Mouse (Mus musculus): ENCODE measurements around the gene Lgals3bp. TPM values are rescaled to one million over a fixed set of nuclear protein-coding genes. Genes with fewer than 3 reads are reported as not detected.

The Lgals3bp gene
- polyA plus RNA-seq, 1 experiment from 2014 or later = 5.6 TPM

GRCm38 (mm10) chr11:118355640-118356039, 46.3 kb downstream of the Lgals3bp start, which contains the start of gene Timp2:
Gene Timp2 (minus strand): TSS chr11:118355740.
- H3K9me3 ChIP-seq = no peaks in the 10 kb centered on the region
- no peaks in the 10 kb centered on the region for H3K27me3 ChIP-seq

DNA sequence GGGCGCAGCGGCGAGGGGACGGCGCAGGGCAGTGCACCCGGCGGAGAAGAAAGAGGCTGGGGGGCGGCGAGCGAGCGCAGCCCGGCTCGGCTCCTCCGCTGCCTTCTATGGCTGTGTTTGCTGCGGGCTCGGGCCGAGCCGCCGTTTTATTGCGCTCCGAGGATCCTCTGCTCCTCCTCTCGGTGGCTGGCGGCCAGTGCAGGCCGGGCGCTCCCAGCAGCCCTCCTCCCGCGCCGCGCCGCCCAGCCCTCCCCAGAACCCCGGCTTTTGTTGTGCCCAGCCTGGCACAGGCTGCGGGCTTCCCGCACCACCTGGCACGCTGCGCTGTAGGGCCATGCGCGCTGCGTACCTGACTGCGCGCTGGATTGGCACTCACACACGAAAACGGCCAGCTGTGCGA, 46.7 kb downstream of the Lgals3bp start:
- under 1% methylated on average over 39 of the region's 43 CpGs for WGBS
- H3K4me2 ChIP-seq = peak overlapping the region; percentile 79
- peak overlapping the region; percentile 97 for H3K27ac ChIP-seq
- H3K27me3 ChIP-seq = no peaks in the 10 kb centered on the region
- peaks cover 50% of the 10 kb centered on the region for H3K4me1 ChIP-seq
- H3K4me3 ChIP-seq = peak overlapping the region; percentile 91
- no peaks in the 10 kb centered on the region for H3K9me3 ChIP-seq
- ATAC-seq (ENCODE audit: insufficient number of reproducible peaks, insufficient read depth, low FRiP score, low TSS enrichment, low read depth) = peak; percentile 91
- H3K9ac ChIP-seq = peak overlapping the region; percentile 98
- peaks cover 17% of the 10 kb centered on the region for H3K36me3 ChIP-seq

More at GRCm38 (mm10) chr11:118355640-118356039, 46.3 kb downstream of the Lgals3bp start, which contains the start of gene Timp2:
- 34% methylated on average over 6 of the region's 6 CpGs for WGBS
- ATAC-seq (ENCODE audit: insufficient number of reproducible peaks, insufficient read depth, low FRiP score, low TSS enrichment, low read depth) = 0 out of 2 replicates have a peak, but pooled peaks have one; percentile 8
- Histone ChIP-seq H3K4me1 (peaks cover 50% of the 10 kb centered on the region), H3K27ac (peak within 1 kb of the TSS; percentile 97), H3K4me3 (peak within 1 kb of the TSS; percentile 91), H3K9ac (peak within 1 kb of the TSS; percentile 98), H3K4me2 (peak within 1 kb of the TSS; percentile 79), H3K36me3 (peaks cover 13% of the 10 kb centered on the region)

- Histone ChIP-seq H3K36me3 (peaks cover 18% of the 10 kb centered on the region), H3K4me2 (peak overlapping the region; percentile 79), H3K27me3 (no peaks in the 10 kb centered on the region), H3K4me3 (peak overlapping the region; percentile 91), H3K9ac (peak overlapping the region; percentile 98), H3K9me3 (no peaks in the 10 kb centered on the region), H3K4me1 (peaks cover 54% of the 10 kb centered on the region), H3K27ac (peak overlapping the region; percentile 97)
- ATAC-seq (ENCODE audit: insufficient number of reproducible peaks, insufficient read depth, low FRiP score, low TSS enrichment, low read depth) = peak; percentile 26
- under 1% methylated on average over 45 of the region's 47 CpGs for WGBS
Observed at GRCm38 (mm10) chr11:118354636-118355191, 47.2 kb downstream of the Lgals3bp start.

GRCm38 (mm10) chr11:118349494-118349893, 52.4 kb downstream of the Lgals3bp start:
- H3K4me2 ChIP-seq = peak overlapping the region; percentile 22; the same call in 1 of the 2 replicates
- no peak overlapping the region; the same call in 1 of the 2 replicates for H3K27ac ChIP-seq
- H3K4me3 ChIP-seq = no peak overlapping the region
- H3K9ac ChIP-seq = peak overlapping the region; percentile 40; the same call in 1 of the 2 replicates
- H3K4me1 ChIP-seq = peaks cover 91% of the 10 kb centered on the region
- no peak for ATAC-seq (ENCODE audit: insufficient number of reproducible peaks, insufficient read depth, low FRiP score, low TSS enrichment, low read depth)
- no peaks in the 10 kb centered on the region for H3K27me3 ChIP-seq
- WGBS = 87% methylated on average over 5 of the region's 5 CpGs
- no peaks in the 10 kb centered on the region for H3K9me3 ChIP-seq
- peaks cover 18% of the 10 kb centered on the region for H3K36me3 ChIP-seq

DNA sequence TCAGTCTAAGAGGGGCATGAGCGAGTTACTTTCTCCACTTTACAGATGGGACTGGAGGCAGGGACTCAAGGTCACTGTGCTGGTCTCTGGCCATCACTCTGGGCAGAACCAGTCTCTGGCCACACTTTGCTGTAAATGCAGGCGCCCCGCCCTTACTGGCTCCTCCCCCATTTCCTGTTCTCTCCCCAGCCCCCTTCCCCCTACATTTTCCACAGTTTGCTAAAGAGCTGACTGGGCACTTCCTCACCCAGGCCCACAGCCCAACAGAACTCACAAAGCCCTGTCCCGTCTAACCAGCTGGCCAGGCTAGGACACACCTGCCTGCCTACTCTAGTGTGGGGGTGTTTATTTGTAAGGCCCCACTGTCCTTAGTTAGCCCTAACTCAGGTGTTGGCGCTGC, 53.0 kb downstream of the Lgals3bp start:
- Histone ChIP-seq H3K36me3 (peaks cover 18% of the 10 kb centered on the region), H3K27me3 (no peaks in the 10 kb centered on the region), H3K9me3 (no peaks in the 10 kb centered on the region), H3K4me3 (no peak overlapping the region), H3K9ac (peak overlapping the region; percentile 40), H3K4me1 (peaks cover 90% of the 10 kb centered on the region), H3K27ac (peak overlapping the region; percentile 71), H3K4me2 (peak overlapping the region; percentile 22; the same call in 1 of the 2 replicates)
- WGBS = 57% methylated on average over 5 of the region's 5 CpGs
- no peak for ATAC-seq (ENCODE audit: insufficient number of reproducible peaks, insufficient read depth, low FRiP score, low TSS enrichment, low read depth)

- 46% methylated on average over 3 of the region's 3 CpGs for WGBS
- H3K27me3 ChIP-seq = no peaks in the 10 kb centered on the region
- no peak overlapping the region for H3K4me3 ChIP-seq
- H3K36me3 ChIP-seq = peaks cover 18% of the 10 kb centered on the region
- no peak overlapping the region for H3K4me2 ChIP-seq
- ATAC-seq (ENCODE audit: insufficient number of reproducible peaks, insufficient read depth, low FRiP score, low TSS enrichment, low read depth) = no peak
- peaks cover 85% of the 10 kb centered on the region for H3K4me1 ChIP-seq
- H3K9me3 ChIP-seq = no peaks in the 10 kb centered on the region
- H3K9ac ChIP-seq = 0 out of 2 replicates have a peak overlapping the region, but pooled peaks have one; percentile 40
- peak overlapping the region; percentile 71 for H3K27ac ChIP-seq
Observed at GRCm38 (mm10) chr11:118348419-118348818, 53.5 kb downstream of the Lgals3bp start.

DNA sequence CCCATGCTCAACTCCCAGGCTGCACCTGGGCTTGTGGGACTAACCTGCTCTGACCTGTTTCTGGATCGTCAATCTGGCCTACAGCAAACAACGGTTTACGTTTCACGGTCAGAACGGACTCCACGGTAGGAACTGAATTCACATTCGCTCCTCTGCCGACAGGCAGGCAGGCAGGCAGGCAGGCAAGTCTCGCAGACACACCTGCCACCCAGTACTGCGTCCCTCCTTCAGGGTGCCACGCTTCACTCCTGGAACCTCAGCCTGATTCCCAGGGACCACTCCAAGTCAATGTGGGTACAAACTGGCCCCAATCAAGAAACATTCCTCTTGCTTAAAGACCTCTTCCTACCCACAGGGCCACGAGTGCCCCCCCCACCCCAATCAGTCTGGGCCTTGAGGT, 54.0 kb downstream of the Lgals3bp start:
- Histone ChIP-seq H3K36me3 (peaks cover 18% of the 10 kb centered on the region), H3K4me1 (peaks cover 80% of the 10 kb centered on the region), H3K9ac (no peak overlapping the region), H3K4me3 (no peak overlapping the region), H3K9me3 (no peaks in the 10 kb centered on the region), H3K4me2 (no peak overlapping the region), H3K27me3 (no peaks in the 10 kb centered on the region), H3K27ac (0 out of 2 replicates have a peak overlapping the region, but pooled peaks have one; percentile 9)
- 70% methylated on average over 12 of the region's 12 CpGs for WGBS
- no peak for ATAC-seq (ENCODE audit: insufficient number of reproducible peaks, insufficient read depth, low FRiP score, low TSS enrichment, low read depth)

GRCm38 (mm10) chr11:118347391-118347790, 54.5 kb downstream of the Lgals3bp start:
- H3K4me1 ChIP-seq = peaks cover 79% of the 10 kb centered on the region
- no peak overlapping the region for H3K4me3 ChIP-seq
- 0 out of 2 replicates have a peak overlapping the region, but pooled peaks have one; percentile 9 for H3K27ac ChIP-seq
- no peak overlapping the region for H3K9ac ChIP-seq
- no peak for ATAC-seq (ENCODE audit: insufficient number of reproducible peaks, insufficient read depth, low FRiP score, low TSS enrichment, low read depth)
- WGBS = 90% methylated on average over 2 of the region's 2 CpGs
- peaks cover 13% of the 10 kb centered on the region for H3K36me3 ChIP-seq
- H3K9me3 ChIP-seq = no peaks in the 10 kb centered on the region
- H3K4me2 ChIP-seq = no peak overlapping the region
- H3K27me3 ChIP-seq = no peaks in the 10 kb centered on the region

- WGBS = 83% methylated on average over 8 of the region's 8 CpGs
Observed at GRCm38 (mm10) chr11:118346395-118347096, 55.3 kb downstream of the Lgals3bp start.

GRCm38 (mm10) chr11:118345693-118346092, 56.2 kb downstream of the Lgals3bp start:
- Histone ChIP-seq H3K4me2 (no peak overlapping the region), H3K27ac (peak overlapping the region; percentile 34; the same call in 1 of the 2 replicates), H3K36me3 (peaks cover 7% of the 10 kb centered on the region), H3K4me3 (no peak overlapping the region), H3K27me3 (no peaks in the 10 kb centered on the region), H3K9ac (no peak overlapping the region), H3K9me3 (no peaks in the 10 kb centered on the region), H3K4me1 (peaks cover 70% of the 10 kb centered on the region)
- no peak for ATAC-seq (ENCODE audit: insufficient number of reproducible peaks, insufficient read depth, low FRiP score, low TSS enrichment, low read depth)
- 49% methylated on average over 4 of the region's 4 CpGs for WGBS

More at GRCm38 (mm10) chr11:118346395-118347096, 55.3 kb downstream of the Lgals3bp start:
- no peak overlapping the region for H3K4me2 ChIP-seq
- peaks cover 5% of the 10 kb centered on the region for H3K36me3 ChIP-seq
- no peak overlapping the region for H3K4me3 ChIP-seq
- peaks cover 78% of the 10 kb centered on the region for H3K4me1 ChIP-seq
- no peaks in the 10 kb centered on the region for H3K27me3 ChIP-seq
- no peak overlapping the region for H3K9ac ChIP-seq
- ATAC-seq (ENCODE audit: insufficient number of reproducible peaks, insufficient read depth, low FRiP score, low TSS enrichment, low read depth) = no peak
- 0 out of 2 replicates have a peak overlapping the region, but pooled peaks have one; percentile 34 for H3K27ac ChIP-seq
- H3K9me3 ChIP-seq = no peaks in the 10 kb centered on the region

DNA sequence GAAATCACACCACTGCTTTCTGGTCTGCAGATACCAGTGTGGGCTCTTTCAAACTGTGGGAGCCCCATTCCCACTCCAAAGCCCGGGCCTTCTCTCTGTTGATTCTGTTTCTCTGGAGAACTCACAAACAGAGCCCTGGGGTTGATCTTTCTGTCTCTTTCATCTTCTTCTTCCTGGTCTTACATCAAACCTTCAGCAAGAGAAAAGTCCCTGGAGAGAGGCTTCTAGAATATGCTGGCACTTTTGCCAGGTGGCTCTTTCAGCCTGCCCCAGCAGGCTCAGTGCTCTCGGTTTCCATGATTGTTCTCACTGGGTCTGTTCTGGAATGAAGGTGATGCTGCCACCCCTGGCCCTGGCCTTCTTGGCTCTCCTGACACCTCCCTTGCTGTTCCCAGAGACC, 58.3 kb downstream of the Lgals3bp start:
- Histone ChIP-seq H3K27ac (no peak overlapping the region), H3K27me3 (no peaks in the 10 kb centered on the region), H3K36me3 (peaks cover 15% of the 10 kb centered on the region), H3K4me2 (no peak overlapping the region), H3K9ac (no peak overlapping the region), H3K9me3 (no peaks in the 10 kb centered on the region), H3K4me1 (peaks cover 49% of the 10 kb centered on the region), H3K4me3 (no peak overlapping the region)
- ATAC-seq (ENCODE audit: insufficient number of reproducible peaks, insufficient read depth, low FRiP score, low TSS enrichment, low read depth) = no peak
- WGBS = 81% methylated on average over 2 of the region's 2 CpGs

Measured in embryonic facial prominence, embryonic 13.5 days (tissue).